Mouse (Mus musculus) embryonic fibroblast, embryonic 13.5 days (primary cell): ENCODE measurements at regions not wholly inside any gene's neighbourhood (a gene's known extent, or its start where the extent isn't known, plus 50 kb on each side); places are given as distances from the start of the nearest gene placed in this dataset.

Experiments
- H3K27ac ChIP-seq: 2 replicates; pipeline ENCODE4 v1.5.1; 2012; ENCODE audit warnings: low read length, control low read depth, inconsistent platforms; ENCODE audit not compliant: insufficient read depth
- H3K4me1 ChIP-seq: 2 replicates; pipeline ENCODE4 v1.6.1; 2011; ENCODE audit warnings: low read length; ENCODE audit not compliant: control insufficient read depth, insufficient read depth
- H3K4me3 ChIP-seq: 2 replicates; pipeline ENCODE4 v1.5.1; 2011; ENCODE audit warnings: mild to moderate bottlenecking, control low read depth, low read length; ENCODE audit not compliant: insufficient read depth
- CTCF ChIP-seq: IDR thresholded peaks from 2 replicates; pipeline ENCODE4 v1.5.1; 2011; ENCODE audit warnings: mild to moderate bottlenecking, control low read depth, low read length, moderate library complexity, borderline replicate concordance; ENCODE audit not compliant: insufficient read depth
- POLR2A ChIP-seq: IDR thresholded peaks from 2 replicates; pipeline ENCODE4 v1.6.1; 2011; ENCODE audit warnings: low read depth, mild to moderate bottlenecking, control low read depth, low read length, moderate library complexity

GRCm38 (mm10) chr12:25400326-25400725 lies 303.4 kb upstream of the Id2 start:
- H3K4me1 ChIP-seq, result no peaks in the 10 kb centered on the region
- no peak overlapping the region for H3K27ac ChIP-seq
- H3K4me3 ChIP-seq, result no peak overlapping the region
- TF ChIP-seq POLR2A (no peak), CTCF (no peak)

GRCm38 (mm10) chr12:25398726-25399125 lies 301.8 kb upstream of the Id2 start:
- no peak overlapping the region for H3K27ac ChIP-seq
- H3K4me1 ChIP-seq, result no peaks in the 10 kb centered on the region
- no peak overlapping the region for H3K4me3 ChIP-seq
- TF ChIP-seq CTCF (no peak), POLR2A (no peak)

GRCm38 (mm10) chr12:25394326-25394725 lies 297.4 kb upstream of the Id2 start:
- no peaks in the 10 kb centered on the region for H3K4me1 ChIP-seq
- no peak overlapping the region for H3K27ac ChIP-seq
- TF ChIP-seq CTCF, result no peak
- no peak for TF ChIP-seq POLR2A
- no peak overlapping the region for H3K4me3 ChIP-seq

GRCm38 (mm10) chr12:25393501-25393900 lies 296.6 kb upstream of the Id2 start:
- Histone ChIP-seq H3K4me3 (no peak overlapping the region), H3K27ac (no peak overlapping the region), H3K4me1 (no peaks in the 10 kb centered on the region)
- TF ChIP-seq POLR2A (no peak), CTCF (no peak)

GRCm38 (mm10) chr12:25389202-25389601 lies 292.3 kb upstream of the Id2 start:
- TF ChIP-seq CTCF (no peak), POLR2A (no peak)
- Histone ChIP-seq H3K27ac (no peak overlapping the region), H3K4me3 (no peak overlapping the region), H3K4me1 (no peaks in the 10 kb centered on the region)

- Histone ChIP-seq H3K4me3 (no peak overlapping the region), H3K4me1 (no peaks in the 10 kb centered on the region; the same call in 1 of the 2 replicates), H3K27ac (no peak overlapping the region)
- no peak for TF ChIP-seq POLR2A
- no peak for TF ChIP-seq CTCF
Measured at GRCm38 (mm10) chr12:25387791-25388280, 290.9 kb upstream of the Id2 start.

GRCm38 (mm10) chr12:25382961-25383360 lies 286.0 kb upstream of the Id2 start:
- Histone ChIP-seq H3K4me1 (no peaks in the 10 kb centered on the region; the same call in 1 of the 2 replicates), H3K4me3 (no peak overlapping the region), H3K27ac (no peak overlapping the region)
- no peak for TF ChIP-seq CTCF
- no peak for TF ChIP-seq POLR2A

- TF ChIP-seq CTCF (no peak), POLR2A (no peak)
- Histone ChIP-seq H3K27ac (no peak overlapping the region), H3K4me1 (no peaks in the 10 kb centered on the region; the same call in 1 of the 2 replicates), H3K4me3 (no peak overlapping the region)
Measured at GRCm38 (mm10) chr12:25382475-25382874, 285.5 kb upstream of the Id2 start.

GRCm38 (mm10) chr12:25381619-25382018 lies 284.7 kb upstream of the Id2 start:
- H3K27ac ChIP-seq, result no peak overlapping the region
- no peak overlapping the region for H3K4me3 ChIP-seq
- H3K4me1 ChIP-seq, result no peaks in the 10 kb centered on the region; the same call in 1 of the 2 replicates
- TF ChIP-seq CTCF, result no peak

- Histone ChIP-seq H3K4me1 (no peaks in the 10 kb centered on the region; the same call in 1 of the 2 replicates), H3K4me3 (no peak overlapping the region), H3K27ac (no peak overlapping the region)
- no peak for TF ChIP-seq POLR2A
- TF ChIP-seq CTCF, result no peak
Measured at GRCm38 (mm10) chr12:25379996-25380395, 283.1 kb upstream of the Id2 start.

- Histone ChIP-seq H3K4me3 (no peak overlapping the region), H3K27ac (no peak overlapping the region), H3K4me1 (no peaks in the 10 kb centered on the region; the same call in 1 of the 2 replicates)
- TF ChIP-seq POLR2A (no peak), CTCF (no peak)
Measured at GRCm38 (mm10) chr12:25379016-25379415, 282.1 kb upstream of the Id2 start.
